Mouse (Mus musculus): ENCODE results near the gene Hacd1.

Gene Hacd1

GRCm38 (mm10) chr2:14055566-14056331, at the start of gene Hacd1:
Hacd1 (minus strand) TSS chr2:14056135.
- DNase-seq, result peak; percentile 47 to 53

DNA sequence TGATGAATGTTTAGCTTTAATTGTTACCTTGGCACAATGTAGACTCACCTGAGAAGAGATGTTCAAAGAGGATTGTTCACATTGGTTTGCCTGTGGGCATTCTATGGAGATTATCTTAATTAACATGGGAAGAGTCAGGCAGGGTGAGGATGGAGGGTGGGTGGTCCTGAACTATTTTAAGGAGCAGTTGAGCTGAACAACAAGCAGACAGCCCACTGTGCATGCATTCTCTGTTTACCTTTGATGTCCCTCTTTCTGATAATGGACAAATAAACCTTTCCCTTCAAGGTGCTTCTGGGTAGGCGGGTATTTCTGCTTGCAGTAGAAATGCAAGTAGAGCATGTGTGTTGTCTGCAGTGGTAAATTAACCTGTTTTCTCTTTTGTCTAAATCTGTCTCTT, 48.0 kb upstream of the Hacd1 start:
- DNase-seq, result no peak

GRCm38 (mm10) chr2:14102603-14103002, 46.7 kb upstream of the Hacd1 start:
- no peak for DNase-seq

DNA sequence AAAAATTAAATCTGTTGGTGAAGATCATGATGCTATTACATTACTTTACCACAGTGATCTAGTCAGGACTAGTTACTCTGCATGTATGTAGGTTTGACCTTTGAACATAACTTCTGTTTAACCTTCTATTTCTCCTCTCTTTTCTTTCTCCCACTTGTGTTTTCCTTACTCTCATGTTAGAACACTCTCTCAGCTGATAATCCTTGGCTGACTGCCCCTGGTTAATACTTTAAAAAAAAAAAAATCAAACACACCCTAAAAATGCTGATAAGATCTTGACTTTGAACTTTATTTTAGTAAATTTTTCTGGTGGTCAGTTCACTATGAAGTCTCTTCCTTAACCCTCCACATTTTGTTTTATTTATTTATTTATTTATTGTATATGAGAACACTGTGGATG, 44.6 kb upstream of the Hacd1 start:
- DNase-seq, result no peak

DNA sequence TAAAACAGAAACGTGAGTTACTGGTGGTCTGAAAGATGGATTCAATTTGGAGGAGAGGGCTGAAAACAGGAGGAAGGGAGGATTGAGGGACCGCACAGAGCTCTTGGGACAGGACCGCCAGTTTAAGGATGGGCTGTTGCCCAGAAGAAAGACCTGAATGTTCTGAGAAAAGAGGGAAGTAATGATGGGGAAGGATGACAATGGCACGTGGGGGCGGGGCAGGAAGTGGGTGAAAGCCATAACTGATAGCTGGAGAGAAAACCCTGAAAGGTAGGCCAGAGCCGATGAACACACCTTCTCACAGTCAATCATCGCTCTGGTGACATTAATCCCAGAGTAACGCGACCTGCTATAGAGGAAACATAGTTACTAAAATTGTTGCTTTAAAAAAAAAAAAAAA, 22.6 kb upstream of the Hacd1 start:
- peak; percentile 56 to 64 for DNase-seq

GRCm38 (mm10) chr2:14074221-14074901, 18.4 kb upstream of the Hacd1 start:
- DNase-seq, result no peak

- peak; percentile 93 to 94 for DNase-seq
Measured at GRCm38 (mm10) chr2:14073362-14074220, 17.7 kb upstream of the Hacd1 start, which contains the start of gene Stam. Stam (plus strand) TSS chr2:14074098.

DNA sequence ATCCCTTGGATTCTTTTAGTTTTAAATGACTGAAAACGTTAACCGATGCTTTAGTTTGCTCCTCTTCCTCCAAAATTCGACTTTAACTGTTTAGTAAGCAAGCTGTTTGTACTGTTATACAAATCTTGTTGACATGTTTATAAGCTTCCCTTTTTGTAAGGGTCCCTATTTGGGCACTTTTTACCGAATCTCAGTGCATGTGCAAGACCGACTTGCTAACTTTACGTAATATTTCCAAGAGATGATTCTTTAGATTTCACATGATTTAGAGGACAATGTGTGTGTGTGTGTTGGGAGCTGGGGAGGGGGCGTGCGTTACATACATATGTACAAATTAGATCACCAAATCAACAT, 17.1 kb upstream of the Hacd1 start:
- DNase-seq, result peak in 1 of 2 experiments; percentile 5

DNA sequence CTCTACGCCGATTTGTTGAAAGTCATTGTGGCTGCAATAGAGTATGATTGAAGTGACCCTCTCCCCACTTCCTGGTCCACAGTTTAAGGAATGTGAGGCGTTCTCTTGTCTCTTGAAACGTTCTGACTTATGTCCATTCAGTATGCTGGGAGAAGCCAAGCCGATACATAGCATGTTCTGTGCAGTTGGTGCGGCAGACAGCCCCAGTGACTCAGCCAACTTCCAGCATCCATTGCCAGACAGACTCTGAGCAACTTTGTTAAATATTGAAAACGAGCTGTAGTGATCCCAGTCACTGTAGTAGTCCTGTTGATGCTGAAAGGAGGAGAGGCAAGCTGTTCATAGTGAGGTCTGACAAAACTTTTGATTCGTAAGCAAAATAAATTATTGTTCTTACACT, 14.5 kb upstream of the Hacd1 start:
- DNase-seq, result no peak

DNA sequence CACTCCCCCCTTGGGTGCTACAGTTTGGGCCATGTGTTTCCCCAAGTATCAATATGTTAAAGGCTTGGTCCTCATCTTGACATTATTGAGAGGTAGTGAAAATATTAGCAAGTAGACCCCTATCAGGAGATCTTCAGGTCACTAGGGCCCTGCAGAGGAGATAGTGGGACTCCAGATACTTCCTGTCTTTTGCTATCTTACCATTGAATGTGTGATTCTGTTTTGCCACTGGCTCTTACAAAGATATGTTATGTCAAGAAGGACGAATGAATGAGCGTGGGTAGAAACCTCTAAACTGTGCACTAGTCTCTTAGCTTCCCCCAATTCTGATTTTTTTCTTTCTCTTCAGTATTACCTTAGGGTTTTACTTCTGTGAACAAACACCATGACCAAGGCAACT, 13.1 kb upstream of the Hacd1 start:
- DNase-seq, result no peak

- DNase-seq, result no peak
Measured at GRCm38 (mm10) chr2:14065704-14066650, 10.0 kb upstream of the Hacd1 start.

DNA sequence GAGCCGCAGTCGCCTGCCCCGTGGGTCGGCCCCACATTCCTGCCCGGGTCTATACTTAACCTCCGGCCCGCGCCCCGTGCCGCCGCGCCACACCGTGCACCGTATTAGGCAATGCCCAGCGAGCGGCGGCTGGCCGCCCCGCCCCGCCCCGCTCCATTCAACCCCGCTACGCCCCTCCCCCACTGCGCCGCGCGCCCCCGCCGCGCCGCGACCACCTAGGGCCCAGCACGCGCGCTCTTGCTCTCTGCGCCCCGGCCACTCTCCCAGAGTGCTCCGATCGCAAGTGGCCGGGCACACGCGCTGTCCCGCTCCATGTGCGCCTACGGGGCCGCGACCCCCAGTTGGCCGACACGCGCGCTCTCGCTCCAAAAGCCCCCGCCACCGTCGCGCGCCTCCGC, 768 bp downstream of the Hacd1 start:
- peak; percentile 5 to 25 for DNase-seq

DNA sequence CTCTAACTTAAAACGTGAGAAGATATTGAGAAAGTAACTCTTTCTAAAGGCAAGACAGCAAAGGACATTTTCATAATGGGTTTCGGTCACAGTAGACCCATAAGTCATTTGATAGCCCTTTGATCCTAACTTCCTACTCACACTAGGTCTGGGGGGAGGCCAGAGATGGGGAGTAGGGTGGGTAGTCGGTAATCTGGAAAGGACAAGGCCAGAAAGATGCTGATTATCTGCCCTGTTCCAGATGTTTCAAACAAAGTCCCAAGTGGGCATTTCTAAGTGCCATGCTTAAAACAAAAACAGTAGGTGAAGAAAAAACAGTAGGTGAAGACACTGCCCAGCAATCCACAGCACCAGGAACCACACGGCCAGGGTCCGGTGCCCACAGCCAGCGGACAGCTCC, 1.2 kb downstream of the Hacd1 start:
- no peak for DNase-seq

GRCm38 (mm10) chr2:14054163-14054562, 1.8 kb downstream of the Hacd1 start:
- DNase-seq, result no peak

GRCm38 (mm10) chr2:14053618-14054017, 2.3 kb downstream of the Hacd1 start:
- DNase-seq, result no peak

- no peak for DNase-seq
Measured at GRCm38 (mm10) chr2:14048808-14049207, 7.1 kb downstream of the Hacd1 start.

- peak; percentile 72 to 75 for DNase-seq
Measured at GRCm38 (mm10) chr2:14048381-14048780, 7.6 kb downstream of the Hacd1 start.

- DNase-seq, result no peak
Measured at GRCm38 (mm10) chr2:14043577-14044170, 12.3 kb downstream of the Hacd1 start.

DNA sequence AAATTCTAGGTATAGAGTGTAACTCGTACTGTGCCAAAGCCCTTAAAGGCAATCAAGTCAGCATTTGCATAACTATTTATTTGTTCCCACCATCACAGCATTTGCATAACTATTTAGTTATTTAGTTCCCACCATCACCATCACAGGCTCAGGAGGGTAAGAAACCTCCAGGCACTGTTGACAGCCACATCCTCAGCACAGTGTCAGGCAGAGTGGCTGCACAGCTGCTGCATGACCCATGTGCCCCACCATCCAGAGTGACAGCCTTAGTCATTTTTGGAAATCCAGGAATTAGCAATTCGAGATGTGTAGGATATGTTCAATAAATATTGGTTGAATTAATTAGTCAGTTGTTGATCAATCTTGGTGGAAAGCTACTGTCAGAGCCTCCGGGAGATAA, 12.9 kb downstream of the Hacd1 start:
- DNase-seq, result no peak

DNA sequence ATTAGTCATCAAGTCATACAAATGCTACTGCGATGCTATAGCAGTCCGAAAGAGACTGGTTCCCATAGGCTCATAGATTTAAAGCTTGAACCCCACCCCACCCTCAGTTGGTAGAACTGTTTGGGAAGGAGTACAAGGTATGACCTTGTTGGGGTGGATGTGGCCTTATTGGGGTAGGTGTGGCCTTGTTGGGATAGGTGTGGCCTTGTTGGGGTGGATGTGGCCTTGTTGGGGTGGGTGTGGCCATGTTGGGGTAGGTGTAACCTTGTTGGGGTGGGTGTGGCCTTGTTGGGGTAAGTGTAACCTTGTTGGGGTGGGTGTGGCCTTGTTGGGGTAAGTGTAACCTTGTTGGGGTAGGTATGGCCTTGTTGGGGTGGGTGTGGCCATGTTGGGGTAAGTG, 14.7 kb downstream of the Hacd1 start:
- DNase-seq, result no peak

DNA sequence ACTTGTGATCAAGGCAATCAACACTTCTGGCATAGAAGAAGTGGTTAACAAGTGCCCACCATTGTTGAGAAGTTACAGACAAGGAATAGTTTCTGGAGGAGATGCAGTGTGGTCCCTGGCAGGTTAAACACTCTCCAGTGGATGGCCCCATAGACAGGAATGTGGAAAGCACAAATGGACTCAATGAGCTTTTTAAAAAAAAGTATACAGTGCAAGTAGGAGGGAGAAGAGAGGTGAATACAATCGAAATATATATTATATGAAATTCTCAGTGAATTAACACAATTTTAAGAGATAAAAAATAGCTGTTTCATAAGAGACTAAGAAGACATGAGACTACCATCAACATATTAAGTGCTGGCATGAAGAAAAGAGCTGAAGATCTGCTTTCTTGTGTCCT, 36.7 kb downstream of the Hacd1 start:
- no peak for DNase-seq

DNA sequence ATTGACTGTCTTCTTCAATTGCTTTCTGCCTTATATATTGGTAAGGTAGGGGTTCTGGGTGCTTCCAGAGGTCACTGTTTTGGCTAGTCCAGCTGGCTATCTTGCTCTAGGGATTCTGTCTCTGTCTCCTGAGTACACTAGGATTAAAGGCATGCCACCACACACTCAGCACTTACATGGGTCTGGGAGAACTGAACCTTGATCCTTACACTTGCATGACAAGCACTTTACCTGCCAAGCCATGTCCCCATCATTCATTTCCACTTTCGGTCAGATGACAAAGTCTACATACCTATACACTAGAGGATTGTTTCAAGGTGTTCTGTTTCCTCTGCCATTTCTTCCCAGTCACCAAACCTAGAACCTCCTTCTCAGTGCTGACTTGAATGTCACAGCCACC, 50.8 kb downstream of the Hacd1 start:
- DNase-seq, result no peak
